Mouse (Mus musculus): ENCODE measurements around the gene Pcca. TPM values are rescaled to one million over a fixed set of nuclear protein-coding genes. Genes with fewer than 3 reads are reported as not detected.

Pcca gene
- polyA plus RNA-seq, 1 experiment, result 18.8 TPM

- Histone ChIP-seq H3K4me3 (no peak overlapping the region), H3K27me3 (ENCODE audit: control insufficient read depth, insufficient read depth, insufficient read length) (no peaks in the 10 kb centered on the region)
- TF ChIP-seq MYOD1 (IDR thresholded peaks at IDR 0.05; ENCODE audit: control insufficient read depth in 1 of 3, insufficient read length in 2 of 3, low read depth in 2 of 3), result no peak
- no peak for TF ChIP-seq POLR2AphosphoS2 (IDR thresholded peaks at IDR 0.05; ENCODE audit: insufficient read length, low read depth)
- TF ChIP-seq USF1 (IDR thresholded peaks at IDR 0.05; ENCODE audit: low read depth), result no peak
- no peak for TF ChIP-seq MAX (IDR thresholded peaks at IDR 0.05; ENCODE audit: low read depth)
- no peak for TF ChIP-seq SRF (IDR thresholded peaks at IDR 0.05; ENCODE audit: control insufficient read depth, insufficient read length, low read depth)
- TF ChIP-seq POLR2A (IDR thresholded peaks at IDR 0.05; ENCODE audit: insufficient read length, low read depth), result no peak
- no peak for TF ChIP-seq MYOG (IDR thresholded peaks at IDR 0.05; ENCODE audit: control insufficient read depth in 1 of 3, insufficient read depth in 1 of 3, insufficient read length in 2 of 3, low read depth in 2 of 3)
- TF ChIP-seq REST (IDR thresholded peaks at IDR 0.05; ENCODE audit: insufficient read depth, insufficient read length), result no peak
- TF ChIP-seq TCF3 (IDR thresholded peaks at IDR 0.05; ENCODE audit: insufficient read length, low read depth), result no peak
- TF ChIP-seq TCF12 (IDR thresholded peaks at IDR 0.05; ENCODE audit: insufficient read depth, poor library complexity, severe bottlenecking), result no peak
- TF ChIP-seq CEBPB (IDR thresholded peaks at IDR 0.05; ENCODE audit: insufficient read depth, poor library complexity, severe bottlenecking), result no peak
- TF ChIP-seq E2F4 (IDR thresholded peaks at IDR 0.05; ENCODE audit: insufficient read depth), result no peak
These were observed 367.6 kb downstream of the Pcca start for GRCm38 (mm10) chr14:122901715-122902114.

GRCm38 (mm10) chr14:122902136-122902535 lies 368.0 kb downstream of the Pcca start:
- Histone ChIP-seq H3K4me2 (ENCODE audit: low read depth) (no peak overlapping the region), H3ac (ENCODE audit: control insufficient read depth, insufficient read length) (no peak overlapping the region), H3K4me3 (no peak overlapping the region), H3K36me3 (ENCODE audit: control insufficient read depth, insufficient read depth) (no peaks in the 10 kb centered on the region), H3K27me3 (ENCODE audit: control insufficient read depth, insufficient read depth, insufficient read length) (no peaks in the 10 kb centered on the region), H3K79me2 (ENCODE audit: control insufficient read depth, insufficient read depth) (no peaks in the 10 kb centered on the region)
- no peak for TF ChIP-seq CEBPB (IDR thresholded peaks at IDR 0.05; ENCODE audit: insufficient read depth, poor library complexity, severe bottlenecking)
- no peak for TF ChIP-seq POLR2AphosphoS2 (IDR thresholded peaks at IDR 0.05; ENCODE audit: insufficient read length, low read depth)
- TF ChIP-seq MYOD1 (IDR thresholded peaks at IDR 0.05; ENCODE audit: control insufficient read depth in 1 of 3, insufficient read length in 2 of 3, low read depth in 2 of 3), result no peak
- no peak for TF ChIP-seq SRF (IDR thresholded peaks at IDR 0.05; ENCODE audit: control insufficient read depth, insufficient read length, low read depth)
- TF ChIP-seq REST (IDR thresholded peaks at IDR 0.05; ENCODE audit: insufficient read depth, insufficient read length), result no peak

More at GRCm38 (mm10) chr14:122901715-122902114, 367.6 kb downstream of the Pcca start:
- H3K4me2 ChIP-seq (ENCODE audit: low read depth), result no peak overlapping the region
- no peaks in the 10 kb centered on the region for H3K79me2 ChIP-seq (ENCODE audit: control insufficient read depth, insufficient read depth)
- no peaks in the 10 kb centered on the region for H3K36me3 ChIP-seq (ENCODE audit: control insufficient read depth, insufficient read depth)
- H3ac ChIP-seq (ENCODE audit: control insufficient read depth, insufficient read length), result no peak overlapping the region

GRCm38 (mm10) chr14:122902884-122903283 lies 368.8 kb downstream of the Pcca start:
- Histone ChIP-seq H3K4me3 (no peak overlapping the region), H3K36me3 (ENCODE audit: control insufficient read depth, insufficient read depth) (no peaks in the 10 kb centered on the region), H3K27me3 (ENCODE audit: control insufficient read depth, insufficient read depth, insufficient read length) (no peaks in the 10 kb centered on the region), H3K4me2 (ENCODE audit: low read depth) (no peak overlapping the region), H3ac (ENCODE audit: control insufficient read depth, insufficient read length) (no peak overlapping the region), H3K79me2 (ENCODE audit: control insufficient read depth, insufficient read depth) (no peaks in the 10 kb centered on the region)
- TF ChIP-seq USF1 (IDR thresholded peaks at IDR 0.05; ENCODE audit: low read depth) (no peak), CEBPB (IDR thresholded peaks at IDR 0.05; ENCODE audit: insufficient read depth, poor library complexity, severe bottlenecking) (no peak), POLR2AphosphoS2 (IDR thresholded peaks at IDR 0.05; ENCODE audit: insufficient read length, low read depth) (no peak), TCF3 (IDR thresholded peaks at IDR 0.05; ENCODE audit: insufficient read length, low read depth) (no peak), SRF (IDR thresholded peaks at IDR 0.05; ENCODE audit: control insufficient read depth, insufficient read length, low read depth) (no peak), E2F4 (IDR thresholded peaks at IDR 0.05; ENCODE audit: insufficient read depth) (no peak), POLR2A (IDR thresholded peaks at IDR 0.05; ENCODE audit: insufficient read length, low read depth) (no peak), MAX (IDR thresholded peaks at IDR 0.05; ENCODE audit: low read depth) (no peak), MYOD1 (IDR thresholded peaks at IDR 0.05; ENCODE audit: control insufficient read depth in 1 of 3, insufficient read length in 2 of 3, low read depth in 2 of 3) (no peak), MYOG (IDR thresholded peaks at IDR 0.05; ENCODE audit: control insufficient read depth in 1 of 3, insufficient read depth in 1 of 3, insufficient read length in 2 of 3, low read depth in 2 of 3) (no peak)

- Histone ChIP-seq H3K79me2 (ENCODE audit: control insufficient read depth, insufficient read depth) (no peaks in the 10 kb centered on the region), H3K4me2 (ENCODE audit: low read depth) (no peak overlapping the region), H3ac (ENCODE audit: control insufficient read depth, insufficient read length) (no peak overlapping the region), H3K36me3 (ENCODE audit: control insufficient read depth, insufficient read depth) (no peaks in the 10 kb centered on the region), H3K4me3 (no peak overlapping the region), H3K27me3 (ENCODE audit: control insufficient read depth, insufficient read depth, insufficient read length) (no peaks in the 10 kb centered on the region)
- TF ChIP-seq MAX (IDR thresholded peaks at IDR 0.05; ENCODE audit: low read depth) (no peak), POLR2A (IDR thresholded peaks at IDR 0.05; ENCODE audit: insufficient read length, low read depth) (no peak), POLR2AphosphoS2 (IDR thresholded peaks at IDR 0.05; ENCODE audit: insufficient read length, low read depth) (no peak), SRF (IDR thresholded peaks at IDR 0.05; ENCODE audit: control insufficient read depth, insufficient read length, low read depth) (no peak), E2F4 (IDR thresholded peaks at IDR 0.05; ENCODE audit: insufficient read depth) (no peak), TCF12 (IDR thresholded peaks at IDR 0.05; ENCODE audit: insufficient read depth, poor library complexity, severe bottlenecking) (no peak), MYOD1 (IDR thresholded peaks at IDR 0.05; ENCODE audit: control insufficient read depth in 1 of 3, insufficient read length in 2 of 3, low read depth in 2 of 3) (no peak), CEBPB (IDR thresholded peaks at IDR 0.05; ENCODE audit: insufficient read depth, poor library complexity, severe bottlenecking) (no peak), REST (IDR thresholded peaks at IDR 0.05; ENCODE audit: insufficient read depth, insufficient read length) (no peak), MYOG (IDR thresholded peaks at IDR 0.05; ENCODE audit: control insufficient read depth in 1 of 3, insufficient read depth in 1 of 3, insufficient read length in 2 of 3, low read depth in 2 of 3) (no peak)
These were observed 369.8 kb downstream of the Pcca start for GRCm38 (mm10) chr14:122903923-122904351.

GRCm38 (mm10) chr14:122905007-122905406 lies 370.9 kb downstream of the Pcca start:
- Histone ChIP-seq H3K27me3 (ENCODE audit: control insufficient read depth, insufficient read depth, insufficient read length) (no peaks in the 10 kb centered on the region), H3K4me2 (ENCODE audit: low read depth) (no peak overlapping the region), H3K79me2 (ENCODE audit: control insufficient read depth, insufficient read depth) (no peaks in the 10 kb centered on the region), H3K4me3 (no peak overlapping the region), H3K36me3 (ENCODE audit: control insufficient read depth, insufficient read depth) (no peaks in the 10 kb centered on the region), H3ac (ENCODE audit: control insufficient read depth, insufficient read length) (no peak overlapping the region)
- no peak for TF ChIP-seq REST (IDR thresholded peaks at IDR 0.05; ENCODE audit: insufficient read depth, insufficient read length)
- TF ChIP-seq USF1 (IDR thresholded peaks at IDR 0.05; ENCODE audit: low read depth), result no peak
- no peak for TF ChIP-seq POLR2A (IDR thresholded peaks at IDR 0.05; ENCODE audit: insufficient read length, low read depth)
- TF ChIP-seq SRF (IDR thresholded peaks at IDR 0.05; ENCODE audit: control insufficient read depth, insufficient read length, low read depth), result no peak
- TF ChIP-seq CEBPB (IDR thresholded peaks at IDR 0.05; ENCODE audit: insufficient read depth, poor library complexity, severe bottlenecking), result no peak
- no peak for TF ChIP-seq MYOG (IDR thresholded peaks at IDR 0.05; ENCODE audit: control insufficient read depth in 1 of 3, insufficient read depth in 1 of 3, insufficient read length in 2 of 3, low read depth in 2 of 3)
- no peak for TF ChIP-seq E2F4 (IDR thresholded peaks at IDR 0.05; ENCODE audit: insufficient read depth)
- no peak for TF ChIP-seq TCF3 (IDR thresholded peaks at IDR 0.05; ENCODE audit: insufficient read length, low read depth)
- TF ChIP-seq MAX (IDR thresholded peaks at IDR 0.05; ENCODE audit: low read depth), result no peak
- TF ChIP-seq TCF12 (IDR thresholded peaks at IDR 0.05; ENCODE audit: insufficient read depth, poor library complexity, severe bottlenecking), result no peak
- no peak for TF ChIP-seq MYOD1 (IDR thresholded peaks at IDR 0.05; ENCODE audit: control insufficient read depth in 1 of 3, insufficient read length in 2 of 3, low read depth in 2 of 3)
- no peak for TF ChIP-seq POLR2AphosphoS2 (IDR thresholded peaks at IDR 0.05; ENCODE audit: insufficient read length, low read depth)

Data from myocyte (in vitro differentiated cells).